Mouse (Mus musculus) c-Kit-positive CD71-positive TER-119-positive erythroid progenitor cells, embryonic 14.5 days (primary cell): ENCODE data around the gene Amd1.

ENCODE experiments used
- DNase-seq: peaks from one replicate; pipeline ENCODE4 v3.0.0-alpha.2; 2013; ENCODE audit warnings: low spot score

The Amd1 gene

DNA sequence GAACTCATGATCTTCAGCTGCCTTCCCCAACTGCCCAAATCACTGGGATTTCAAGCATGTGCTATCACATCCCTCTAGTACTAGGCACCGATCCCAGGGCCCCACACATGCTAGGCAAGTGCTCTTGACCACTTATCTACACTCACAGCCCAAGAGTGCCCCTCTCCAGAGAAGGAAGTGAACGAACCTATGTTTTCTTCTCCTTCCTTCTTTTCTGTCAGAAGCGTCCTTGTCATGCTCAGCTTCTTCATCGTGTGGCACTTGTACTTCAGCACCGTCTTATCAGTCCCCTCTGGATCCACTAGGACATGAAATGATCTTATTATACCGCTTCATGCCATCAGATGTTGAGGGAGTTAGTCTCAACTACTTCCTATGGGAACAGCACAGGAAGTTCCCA, 51.0 kb downstream of the Amd1 start:
- DNase-seq, result no peak

- no peak for DNase-seq
Observed at GRCm38 (mm10) chr10:40249625-40250024, 52.4 kb downstream of the Amd1 start.

- no peak for DNase-seq
Observed at GRCm38 (mm10) chr10:40247166-40247716, 54.7 kb downstream of the Amd1 start.

- DNase-seq, result peak; percentile 83
Observed at GRCm38 (mm10) chr10:40246374-40247165, 55.4 kb downstream of the Amd1 start, which contains the start of gene Rpf2. Gene Rpf2, minus strand, starts transcription at chr10:40247036.

DNA sequence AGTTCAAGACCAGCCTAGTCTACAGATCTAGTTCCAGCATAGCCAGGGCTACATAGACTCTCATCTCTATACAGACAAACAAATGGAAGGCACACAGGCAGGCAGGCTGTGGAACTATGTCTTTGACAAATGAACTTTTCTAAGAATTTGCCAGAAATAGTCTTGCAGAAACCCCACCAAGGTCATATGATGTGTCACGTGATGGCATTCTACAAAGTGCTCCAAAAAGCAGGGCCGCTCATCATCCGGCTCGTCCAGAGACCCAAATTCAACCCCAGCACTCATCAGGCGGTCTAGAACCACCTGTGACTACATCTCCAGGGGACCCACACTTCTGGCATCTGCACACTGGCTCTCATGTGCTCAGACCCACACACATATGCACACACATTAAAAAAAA, 64.2 kb downstream of the Amd1 start:
- no peak for DNase-seq
